Mouse (Mus musculus) kidney, adult 18-20 months (tissue): ENCODE results near the gene Ttc23l.
"Not testable (repeated sequence)": the region's sequence is repeated elsewhere in the genome, so short reads cannot be mapped to it uniquely, and the experiment has no call there.

Source experiments
- DNase-seq: peaks from one replicate; pipeline ENCODE4 v3.0.0; 2021

Ttc23l gene

GRCm38 (mm10) chr15:10558465-10558864 is at the start of gene Ttc23l:
TSS of gene Ttc23l (minus strand) at chr15:10558668.
- DNase-seq: no peak

- no peak for DNase-seq
These were observed 40.9 kb upstream of the Ttc23l start for GRCm38 (mm10) chr15:10599413-10599812.

- no peak for DNase-seq
These were observed 40.1 kb upstream of the Ttc23l start for GRCm38 (mm10) chr15:10598259-10599225.

- DNase-seq: peak; percentile 40
These were observed 38.4 kb upstream of the Ttc23l start for GRCm38 (mm10) chr15:10596871-10597270.

GRCm38 (mm10) chr15:10595408-10595807 is 36.9 kb upstream of the Ttc23l start:
- DNase-seq: no peak

GRCm38 (mm10) chr15:10594910-10595309 is 36.4 kb upstream of the Ttc23l start:
- DNase-seq: no peak

GRCm38 (mm10) chr15:10593094-10593493 is 34.6 kb upstream of the Ttc23l start:
- DNase-seq: no peak

GRCm38 (mm10) chr15:10586565-10586964 is 28.1 kb upstream of the Ttc23l start:
- no peak for DNase-seq

- DNase-seq: no peak
These were observed 26.1 kb upstream of the Ttc23l start for GRCm38 (mm10) chr15:10584359-10585187.

GRCm38 (mm10) chr15:10583408-10583807 is 24.9 kb upstream of the Ttc23l start:
- DNase-seq: peak; percentile 65

- no peak for DNase-seq
These were observed 20.7 kb upstream of the Ttc23l start for GRCm38 (mm10) chr15:10579159-10579558.

- no peak for DNase-seq
These were observed 8.0 kb upstream of the Ttc23l start for GRCm38 (mm10) chr15:10566486-10566885.

- no peak for DNase-seq
These were observed 5.7 kb upstream of the Ttc23l start for GRCm38 (mm10) chr15:10564201-10564600.

- no peak for DNase-seq
These were observed 3.8 kb upstream of the Ttc23l start for GRCm38 (mm10) chr15:10562281-10562680.

- no peak for DNase-seq
These were observed 1.5 kb upstream of the Ttc23l start for GRCm38 (mm10) chr15:10560005-10560404.

GRCm38 (mm10) chr15:10554336-10554735 is 4.1 kb downstream of the Ttc23l start:
- DNase-seq: no peak

GRCm38 (mm10) chr15:10540271-10541088 is 18.0 kb downstream of the Ttc23l start:
- no peak for DNase-seq

GRCm38 (mm10) chr15:10535969-10536368 is 22.5 kb downstream of the Ttc23l start:
- no peak for DNase-seq

GRCm38 (mm10) chr15:10534591-10534990 is 23.9 kb downstream of the Ttc23l start:
- no peak for DNase-seq

GRCm38 (mm10) chr15:10533361-10533760 is 25.1 kb downstream of the Ttc23l start:
- not testable (repeated sequence) for DNase-seq

GRCm38 (mm10) chr15:10531352-10531751 is 27.1 kb downstream of the Ttc23l start:
- DNase-seq: no peak

- DNase-seq: no peak
These were observed 32.6 kb downstream of the Ttc23l start for GRCm38 (mm10) chr15:10525896-10526295.

GRCm38 (mm10) chr15:10515166-10515565 is 43.3 kb downstream of the Ttc23l start:
- DNase-seq: no peak
